Mouse (Mus musculus) liver, postnatal 0 days (tissue): ENCODE data around the gene Ccdc124. TPM values are rescaled to one million over a fixed set of nuclear protein-coding genes. Genes with fewer than 3 reads are reported as not detected.
A peak's percentile ranks its signal among the peaks of the same experiment; 100 is the strongest.

Source experiments
- ATAC-seq: fragments of 200-750 bp; cut with Nextera tagmentation; 2 replicates; pipeline ENCODE4 v1.8.0; 2017; ENCODE audit warnings: mild to moderate bottlenecking, moderate library complexity
- DNase-seq: peaks from one replicate; pipeline ENCODE4 v3.0.0-alpha.2; 2016
- H3K27ac ChIP-seq: fragments of 300-500 bp; sonication (generic); 2 replicates; pipeline ENCODE4 v1.5.1; 2014; ENCODE audit warnings: antibody characterized with exemption, moderate library complexity, mild to moderate bottlenecking, low read depth
- H3K27me3 ChIP-seq: fragments of 300-500 bp; sonication (generic); 2 replicates; pipeline ENCODE4 v1.6.1; 2014; ENCODE audit warnings: low read length, control low read depth, mixed read lengths; ENCODE audit not compliant: insufficient read depth
- H3K36me3 ChIP-seq: fragments of 300-500 bp; sonication (generic); replicated peaks from 2 replicates; pipeline ENCODE4 v1.6.1; 2014; ENCODE audit warnings: mild to moderate bottlenecking, control low read depth, low read length, moderate library complexity, mixed read lengths; ENCODE audit not compliant: insufficient read depth
- H3K4me1 ChIP-seq: fragments of 300-500 bp; sonication (generic); 2 replicates; pipeline ENCODE4 v1.6.1; 2014; ENCODE audit warnings: antibody characterized with exemption, mild to moderate bottlenecking, control low read depth; ENCODE audit not compliant: insufficient read depth
- H3K4me2 ChIP-seq: fragments of 300-500 bp; sonication (generic); 2 replicates; pipeline ENCODE4 v1.6.1; 2014; ENCODE audit warnings: low read depth, mild to moderate bottlenecking, low read length, moderate library complexity, mixed read lengths
- H3K4me3 ChIP-seq: fragments of 300-500 bp; sonication (generic); 2 replicates; pipeline ENCODE4 v1.5.1; 2014; ENCODE audit warnings: low read depth, low read length
- H3K9ac ChIP-seq: fragments of 300-500 bp; sonication (generic); replicated peaks from 2 replicates; pipeline ENCODE4 v1.6.1; 2014; ENCODE audit warnings: mild to moderate bottlenecking, moderate library complexity
- H3K9me3 ChIP-seq: fragments of 300-500 bp; sonication (generic); 2 replicates; pipeline ENCODE4 v1.6.1; 2016; ENCODE audit warnings: mild to moderate bottlenecking, control low read depth, low read length, mixed read lengths
- CTCF ChIP-seq: sonication (generic); IDR thresholded peaks from 2 replicates; pipeline ENCODE4 v1.5.1; 2016; ENCODE audit warnings: antibody characterized with exemption, low read depth
- EP300 ChIP-seq: IDR thresholded peaks from 2 replicates; pipeline ENCODE4 v1.6.1; 2016; ENCODE audit warnings: antibody characterized with exemption, low read depth, mild to moderate bottlenecking
- WGBS: fragments of 180-500 bp; shearing (Covaris S2); extraction: QIAGEN DNeasy Blood & Tissue Kit; methylation state at CpG from one replicate; pipeline ENCODE4 v1.1.7; 2014; ENCODE audit not compliant: insufficient replicate concordance; 5-methylcytosine and 5-hydroxymethylcytosine counted together
- microRNA-seq: library from miRNA; unstranded; fragments of <30 nt; microRNA quantifications from one replicate; pipeline ENCODE4, GENCODE M21; 2016
- polyA plus RNA-seq: library from polyadenylated mRNA; unstranded; fragments of >200 nt; fragmentation: Nextera tagmentation; extraction: Ambion mirVana; gene quantifications from 2 replicates; pipeline ENCODE4 v1.2.1, GENCODE M21; 2015

The Ccdc124 gene
- polyA plus RNA-seq, 1 experiment from 2014 or later = 37.9 TPM

- no peak for DNase-seq
- WGBS = 52% methylated on average over 11 of the region's 11 CpGs
- H3K9me3 ChIP-seq = no peaks in the 10 kb centered on the region
- no peaks in the 10 kb centered on the region for H3K27me3 ChIP-seq
- no peak overlapping the region for H3K4me3 ChIP-seq
- no peak overlapping the region for H3K27ac ChIP-seq
- H3K4me1 ChIP-seq = peaks cover 3% of the 10 kb centered on the region
- no peaks in the 10 kb centered on the region for H3K36me3 ChIP-seq
- TF ChIP-seq EP300 (no peak), CTCF (no peak)
- H3K9ac ChIP-seq = no peak overlapping the region
- ATAC-seq = no peak
- no peak overlapping the region for H3K4me2 ChIP-seq
These were observed 51.7 kb downstream of the Ccdc124 start for GRCm38 (mm10) chr8:70821992-70822391.

DNA sequence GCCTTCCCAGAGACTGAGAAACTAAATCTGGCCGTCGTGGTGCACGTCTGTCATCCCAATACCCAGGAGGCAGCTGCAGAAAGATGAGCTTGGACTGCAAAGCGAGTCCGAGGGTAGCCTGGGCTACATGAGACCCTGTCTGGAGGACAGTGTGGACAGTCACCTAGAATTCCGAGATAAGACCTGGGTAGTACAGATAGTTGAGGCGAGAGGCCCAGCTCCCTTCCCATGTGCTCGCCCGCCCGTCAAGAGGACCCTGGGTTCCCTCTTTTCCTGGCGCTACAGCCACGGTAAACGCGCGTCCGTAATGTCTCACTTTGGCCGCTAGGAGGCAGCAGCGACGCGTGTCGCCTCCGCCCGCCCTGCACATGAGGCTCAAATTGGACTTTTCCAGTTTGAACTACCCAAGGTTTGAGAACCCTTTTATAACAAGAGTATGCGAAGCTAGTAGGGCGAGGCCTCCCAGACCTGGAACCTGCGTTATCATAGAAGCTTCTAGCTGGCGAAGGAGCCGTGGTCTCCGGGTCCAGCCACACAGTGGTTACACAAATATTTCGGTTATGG is 52.3 kb downstream of the Ccdc124 start:
- no peaks in the 10 kb centered on the region for H3K36me3 ChIP-seq
- DNase-seq = peak; percentile 85
- WGBS = 16% methylated on average over 30 of the region's 30 CpGs
- H3K27ac ChIP-seq = no peak overlapping the region
- no peak overlapping the region for H3K9ac ChIP-seq
- no peak overlapping the region for H3K4me3 ChIP-seq
- peak; percentile 99 for TF ChIP-seq CTCF
- TF ChIP-seq EP300 = no peak
- H3K27me3 ChIP-seq = no peaks in the 10 kb centered on the region
- peak; percentile 42; the same call in 1 of the 2 replicates for ATAC-seq
- no peak overlapping the region for H3K4me2 ChIP-seq
- H3K9me3 ChIP-seq = no peaks in the 10 kb centered on the region
- H3K4me1 ChIP-seq = peaks cover 6% of the 10 kb centered on the region

DNA sequence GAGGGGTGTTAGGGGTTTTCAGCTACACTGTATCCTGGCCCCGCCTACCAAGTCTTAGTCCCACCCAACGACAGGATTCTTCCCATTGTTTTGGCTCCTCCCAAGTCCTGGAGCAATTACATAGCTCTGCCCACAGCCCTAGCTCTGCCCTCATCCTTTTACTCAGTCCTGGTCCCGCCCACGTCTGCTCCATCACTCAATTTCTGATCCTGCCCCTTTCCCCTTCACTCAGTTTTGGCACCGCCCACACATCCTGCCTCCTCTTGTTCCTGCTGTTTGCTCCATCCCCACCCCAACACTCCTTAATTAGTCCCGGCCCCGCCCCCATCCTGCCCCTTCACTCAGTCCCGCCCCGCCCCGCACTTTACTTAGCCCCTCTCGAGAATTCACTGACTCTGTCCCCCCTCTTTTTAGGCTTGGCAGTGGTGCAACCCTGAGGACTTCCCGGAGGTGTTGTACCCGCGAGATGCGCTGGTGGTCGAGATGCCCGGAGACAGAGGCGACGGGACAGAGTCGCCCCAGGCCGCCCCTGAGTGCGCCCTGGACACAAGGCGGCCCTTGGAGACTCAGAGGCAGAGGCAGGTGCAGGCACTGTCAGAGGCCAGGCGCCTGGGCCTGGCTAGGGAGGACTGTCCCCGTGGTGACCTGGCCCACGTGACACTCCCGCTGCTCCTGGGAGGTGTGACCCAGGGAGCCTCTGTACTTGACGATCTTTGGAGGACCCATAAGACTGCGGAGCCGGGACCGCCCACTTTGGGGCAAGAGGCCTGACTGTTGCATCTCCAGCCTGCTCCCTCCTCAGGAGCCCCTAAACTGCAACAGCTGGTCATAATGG is 53.4 kb downstream of the Ccdc124 start:
- Histone ChIP-seq H3K36me3 (no peaks in the 10 kb centered on the region), H3K4me3 (no peak overlapping the region), H3K9ac (no peak overlapping the region), H3K27me3 (no peaks in the 10 kb centered on the region), H3K27ac (no peak overlapping the region), H3K4me1 (peaks cover 6% of the 10 kb centered on the region), H3K9me3 (no peaks in the 10 kb centered on the region), H3K4me2 (peak overlapping the region; percentile 31; the same call in 1 of the 2 replicates)
- ATAC-seq (peak; percentile 52), DNase-seq (peak; percentile 50)
- WGBS = 17% methylated on average over 31 of the region's 31 CpGs
- TF ChIP-seq CTCF (no peak), EP300 (no peak)

Small RNAs within 50 kb of the gene (microRNA-seq; reads per million reads assigned to microRNA genes)
- 1.6 reads per million for gene Mir7067

Other genes with a start within 250 kb of the Ccdc124 start
- gene Gdf15, start 241.5 kb downstream of the Ccdc124 start, polyA plus RNA-seq = 2.1 and 2.3 TPM in 2 replicates
- gene Pgpep1, start 213.5 kb downstream of the Ccdc124 start, polyA plus RNA-seq = 31.0 and 32.2 TPM in 2 replicates
- gene Lsm4, start 200.7 kb downstream of the Ccdc124 start, polyA plus RNA-seq = 98.5 and 103 TPM in 2 replicates
- 19.6 and 38.4 TPM in 2 replicates for gene Jund, start 175.0 kb downstream of the Ccdc124 start, polyA plus RNA-seq
- gene Iqcn, start 170.5 kb downstream of the Ccdc124 start, polyA plus RNA-seq = 0.02 TPM in 1 of 2 replicates, not detected in the other
- gene Gm3336, start 155.4 kb downstream of the Ccdc124 start, polyA plus RNA-seq = 0.22 and 0.25 TPM in 2 replicates
- gene Pde4c, start 150.2 kb downstream of the Ccdc124 start, polyA plus RNA-seq = 1.6 and 1.8 TPM in 2 replicates
- 3.2 and 3.3 TPM in 2 replicates for gene Rab3a, start 119.3 kb downstream of the Ccdc124 start, polyA plus RNA-seq
- gene Mpv17l2, start 113.0 kb downstream of the Ccdc124 start, polyA plus RNA-seq = 36.3 and 39.9 TPM in 2 replicates
- gene Pik3r2, start 97.2 kb downstream of the Ccdc124 start, polyA plus RNA-seq = 8.9 and 9.0 TPM in 2 replicates
- 5.2 and 6.0 TPM in 2 replicates for gene Mast3, start 68.9 kb downstream of the Ccdc124 start, polyA plus RNA-seq
- 0.19 and 0.25 TPM in 2 replicates for gene Il12rb1, start 65.5 kb downstream of the Ccdc124 start, polyA plus RNA-seq
- gene Arrdc2, start 34.2 kb downstream of the Ccdc124 start, polyA plus RNA-seq = 6.1 and 6.2 TPM in 2 replicates
- gene Kcnn1, start 10.7 kb downstream of the Ccdc124 start, polyA plus RNA-seq = 0.19 and 0.45 TPM in 2 replicates
- not detected in 2 replicates for gene Slc5a5, start 18.8 kb upstream of the Ccdc124 start, polyA plus RNA-seq
- 2,490 and 2,569 TPM in 2 replicates for gene Rpl18a, start 23.5 kb upstream of the Ccdc124 start, polyA plus RNA-seq
- gene Map1s, start 32.0 kb upstream of the Ccdc124 start, polyA plus RNA-seq = 8.3 and 8.7 TPM in 2 replicates